Mouse (Mus musculus) hindbrain, embryonic 12.5 days (tissue): ENCODE data around the gene Sfswap. TPM values are rescaled to one million over a fixed set of nuclear protein-coding genes. Genes with fewer than 3 reads are reported as not detected.

Experiments used
- ATAC-seq: fragments of 200-750 bp; cut with Nextera tagmentation; 2 replicates; pipeline ENCODE4 v1.8.0; 2017; ENCODE audit warnings: moderate TSS enrichment; ENCODE audit not compliant: low FRiP score
- H3K27ac ChIP-seq: fragments of 300-500 bp; sonication (generic); 2 replicates; pipeline ENCODE4 v1.5.1; 2016; ENCODE audit warnings: mild to moderate bottlenecking
- H3K27me3 ChIP-seq: fragments of 300-500 bp; sonication (generic); 2 replicates; pipeline ENCODE4 v1.6.1; 2016; ENCODE audit warnings: mild to moderate bottlenecking
- H3K36me3 ChIP-seq: fragments of 300-500 bp; sonication (generic); 2 replicates; pipeline ENCODE4 v1.6.1; 2016; ENCODE audit warnings: mild to moderate bottlenecking
- H3K4me1 ChIP-seq: fragments of 300-500 bp; sonication (generic); 2 replicates; pipeline ENCODE4 v1.6.1; 2016
- H3K4me2 ChIP-seq: fragments of 300-500 bp; sonication (generic); replicated peaks from 2 replicates; pipeline ENCODE4 v1.6.1; 2016; ENCODE audit warnings: mild to moderate bottlenecking
- H3K4me3 ChIP-seq: fragments of 300-500 bp; sonication (generic); 2 replicates; pipeline ENCODE4 v1.5.1; 2016; ENCODE audit warnings: mild to moderate bottlenecking
- H3K9ac ChIP-seq: fragments of 300-500 bp; sonication (generic); 2 replicates; pipeline ENCODE4 v1.6.1; 2016; ENCODE audit warnings: mild to moderate bottlenecking, moderate library complexity
- H3K9me3 ChIP-seq: fragments of 300-500 bp; sonication (generic); replicated peaks from 2 replicates; pipeline ENCODE4 v1.6.1; 2016; ENCODE audit warnings: mild to moderate bottlenecking
- WGBS: fragments of 180-500 bp; shearing (Covaris S2); methylation state at CpG from one replicate; pipeline ENCODE4 v1.1.7; 2016; 5-methylcytosine and 5-hydroxymethylcytosine counted together
- polyA plus RNA-seq: library from polyadenylated mRNA; unstranded; fragments of >200 nt; fragmentation: Nextera tagmentation; extraction: Ambion mirVana; gene quantifications from 2 replicates; pipeline ENCODE4 v1.2.1, GENCODE M21; 2016

Sfswap gene
- polyA plus RNA-seq, 1 experiment from 2014 or later, result 60.7 TPM

GRCm38 (mm10) chr5:129489879-129490278 lies 11.1 kb upstream of the Sfswap start:
- Histone ChIP-seq H3K4me1 (no peaks in the 10 kb centered on the region), H3K9me3 (no peaks in the 10 kb centered on the region), H3K9ac (no peak overlapping the region), H3K27ac (no peak overlapping the region), H3K4me3 (no peak overlapping the region), H3K4me2 (no peak overlapping the region), H3K27me3 (no peaks in the 10 kb centered on the region; the same call in 1 of the 2 replicates), H3K36me3 (no peaks in the 10 kb centered on the region)
- no peak for ATAC-seq
- WGBS, result 31% methylated on average over 10 of the region's 10 CpGs

- H3K9me3 ChIP-seq, result no peaks in the 10 kb centered on the region
- ATAC-seq, result peak; percentile 46; the same call in 1 of the 2 replicates
- peak overlapping the region; percentile 98 for H3K4me2 ChIP-seq
- WGBS, result under 1% methylated on average over 42 of the region's 44 CpGs
- no peaks in the 10 kb centered on the region for H3K27me3 ChIP-seq
- H3K9ac ChIP-seq, result peak overlapping the region; percentile 94
- H3K27ac ChIP-seq, result peak overlapping the region; percentile 77
- peak overlapping the region; percentile 98 for H3K4me3 ChIP-seq
- peaks cover 24% of the 10 kb centered on the region for H3K36me3 ChIP-seq
- peaks cover 18% of the 10 kb centered on the region for H3K4me1 ChIP-seq
Measured at GRCm38 (mm10) chr5:129501671-129502070, 650 bp downstream of the Sfswap start.

- no peak overlapping the region for H3K4me3 ChIP-seq
- H3K4me1 ChIP-seq, result peaks cover 13% of the 10 kb centered on the region
- no peaks in the 10 kb centered on the region for H3K9me3 ChIP-seq
- 93% methylated on average over 4 of the region's 4 CpGs for WGBS
- no peak overlapping the region for H3K27ac ChIP-seq
- ATAC-seq, result no peak
- H3K9ac ChIP-seq, result no peak overlapping the region
- H3K27me3 ChIP-seq, result no peaks in the 10 kb centered on the region
- peaks cover 68% of the 10 kb centered on the region for H3K36me3 ChIP-seq
- no peak overlapping the region for H3K4me2 ChIP-seq
Measured at GRCm38 (mm10) chr5:129506886-129507285, 5.9 kb downstream of the Sfswap start.

GRCm38 (mm10) chr5:129518180-129518579 lies 17.2 kb downstream of the Sfswap start:
- H3K4me3 ChIP-seq, result no peak overlapping the region
- H3K36me3 ChIP-seq, result peaks cover 89% of the 10 kb centered on the region
- WGBS, result 90% methylated on average over 4 of the region's 4 CpGs
- no peak overlapping the region for H3K9ac ChIP-seq
- ATAC-seq, result no peak
- no peaks in the 10 kb centered on the region for H3K9me3 ChIP-seq
- H3K4me1 ChIP-seq, result no peaks in the 10 kb centered on the region
- no peak overlapping the region for H3K4me2 ChIP-seq
- no peak overlapping the region for H3K27ac ChIP-seq
- H3K27me3 ChIP-seq, result no peaks in the 10 kb centered on the region

GRCm38 (mm10) chr5:129518786-129519185 lies 17.8 kb downstream of the Sfswap start:
- 90% methylated on average over 1 of the region's 1 CpGs for WGBS
- Histone ChIP-seq H3K4me2 (no peak overlapping the region), H3K27me3 (no peaks in the 10 kb centered on the region), H3K9ac (no peak overlapping the region), H3K27ac (no peak overlapping the region), H3K36me3 (peaks cover 88% of the 10 kb centered on the region), H3K9me3 (no peaks in the 10 kb centered on the region), H3K4me1 (no peaks in the 10 kb centered on the region), H3K4me3 (no peak overlapping the region)
- no peak for ATAC-seq

- Histone ChIP-seq H3K9me3 (no peaks in the 10 kb centered on the region), H3K36me3 (peaks cover 88% of the 10 kb centered on the region), H3K4me2 (no peak overlapping the region), H3K27me3 (no peaks in the 10 kb centered on the region), H3K4me1 (no peaks in the 10 kb centered on the region), H3K9ac (no peak overlapping the region), H3K27ac (no peak overlapping the region), H3K4me3 (no peak overlapping the region)
- no peak for ATAC-seq
- WGBS, result 95% methylated on average over 2 of the region's 2 CpGs
Measured at GRCm38 (mm10) chr5:129519591-129519990, 18.6 kb downstream of the Sfswap start.

GRCm38 (mm10) chr5:129521501-129521900 lies 20.5 kb downstream of the Sfswap start:
- 96% methylated on average over 7 of the region's 7 CpGs for WGBS

GRCm38 (mm10) chr5:129521913-129522312 lies 20.9 kb downstream of the Sfswap start:
- H3K9me3 ChIP-seq, result no peaks in the 10 kb centered on the region
- H3K4me1 ChIP-seq, result no peaks in the 10 kb centered on the region
- H3K27me3 ChIP-seq, result no peaks in the 10 kb centered on the region
- H3K9ac ChIP-seq, result no peak overlapping the region
- no peak overlapping the region for H3K4me3 ChIP-seq
- WGBS, result 89% methylated on average over 3 of the region's 3 CpGs
- H3K36me3 ChIP-seq, result peaks cover 84% of the 10 kb centered on the region
- ATAC-seq, result no peak
- no peak overlapping the region for H3K27ac ChIP-seq
- no peak overlapping the region for H3K4me2 ChIP-seq

More at GRCm38 (mm10) chr5:129521501-129521900, 20.5 kb downstream of the Sfswap start:
- Histone ChIP-seq H3K9me3 (no peaks in the 10 kb centered on the region), H3K4me2 (no peak overlapping the region), H3K9ac (no peak overlapping the region), H3K4me1 (no peaks in the 10 kb centered on the region), H3K27me3 (no peaks in the 10 kb centered on the region), H3K36me3 (peaks cover 84% of the 10 kb centered on the region), H3K27ac (no peak overlapping the region), H3K4me3 (no peak overlapping the region)
- ATAC-seq, result no peak

- Histone ChIP-seq H3K27ac (no peak overlapping the region), H3K27me3 (no peaks in the 10 kb centered on the region), H3K36me3 (peaks cover 83% of the 10 kb centered on the region), H3K9me3 (no peaks in the 10 kb centered on the region), H3K4me1 (no peaks in the 10 kb centered on the region), H3K4me2 (no peak overlapping the region), H3K4me3 (no peak overlapping the region), H3K9ac (no peak overlapping the region)
- no peak for ATAC-seq
- WGBS, result 88% methylated on average over 3 of the region's 3 CpGs
Measured at GRCm38 (mm10) chr5:129523166-129523565, 22.1 kb downstream of the Sfswap start.

GRCm38 (mm10) chr5:129524751-129525150 lies 23.7 kb downstream of the Sfswap start:
- H3K36me3 ChIP-seq, result peaks cover 71% of the 10 kb centered on the region
- H3K4me2 ChIP-seq, result no peak overlapping the region
- H3K27ac ChIP-seq, result no peak overlapping the region
- H3K27me3 ChIP-seq, result no peaks in the 10 kb centered on the region
- H3K9me3 ChIP-seq, result no peaks in the 10 kb centered on the region
- no peak overlapping the region for H3K9ac ChIP-seq
- over 99% methylated on average over 5 of the region's 5 CpGs for WGBS
- no peak overlapping the region for H3K4me3 ChIP-seq
- no peak for ATAC-seq
- H3K4me1 ChIP-seq, result no peaks in the 10 kb centered on the region

GRCm38 (mm10) chr5:129527162-129527561 lies 26.1 kb downstream of the Sfswap start:
- no peak overlapping the region for H3K4me3 ChIP-seq
- 92% methylated on average over 5 of the region's 5 CpGs for WGBS
- no peaks in the 10 kb centered on the region for H3K4me1 ChIP-seq
- ATAC-seq, result no peak
- no peaks in the 10 kb centered on the region for H3K9me3 ChIP-seq
- H3K4me2 ChIP-seq, result no peak overlapping the region
- peaks cover 70% of the 10 kb centered on the region for H3K36me3 ChIP-seq
- H3K9ac ChIP-seq, result no peak overlapping the region
- H3K27me3 ChIP-seq, result no peaks in the 10 kb centered on the region
- H3K27ac ChIP-seq, result no peak overlapping the region

- WGBS, result 77% methylated on average over 1 of the region's 1 CpGs
- no peaks in the 10 kb centered on the region for H3K9me3 ChIP-seq
- no peak for ATAC-seq
- H3K36me3 ChIP-seq, result peaks cover 63% of the 10 kb centered on the region
- no peak overlapping the region for H3K9ac ChIP-seq
- H3K27ac ChIP-seq, result no peak overlapping the region
- no peak overlapping the region for H3K4me2 ChIP-seq
- H3K27me3 ChIP-seq, result no peaks in the 10 kb centered on the region
- H3K4me3 ChIP-seq, result no peak overlapping the region
- H3K4me1 ChIP-seq, result no peaks in the 10 kb centered on the region
Measured at GRCm38 (mm10) chr5:129529571-129529970, 28.6 kb downstream of the Sfswap start.

GRCm38 (mm10) chr5:129533731-129534130 lies 32.7 kb downstream of the Sfswap start:
- 92% methylated on average over 3 of the region's 3 CpGs for WGBS

More at GRCm38 (mm10) chr5:129533731-129534130, 32.7 kb downstream of the Sfswap start:
- no peak overlapping the region for H3K4me3 ChIP-seq
- peaks cover 50% of the 10 kb centered on the region for H3K36me3 ChIP-seq
- no peaks in the 10 kb centered on the region for H3K27me3 ChIP-seq
- no peak overlapping the region for H3K9ac ChIP-seq
- no peaks in the 10 kb centered on the region for H3K4me1 ChIP-seq
- H3K27ac ChIP-seq, result no peak overlapping the region
- H3K4me2 ChIP-seq, result no peak overlapping the region
- H3K9me3 ChIP-seq, result no peaks in the 10 kb centered on the region
- no peak for ATAC-seq
